Mouse (Mus musculus) hindbrain, embryonic 14.5 days (tissue): Measurements from ENCODE around the gene Gcn1l1. TPM values are rescaled to one million over a fixed set of nuclear protein-coding genes. Genes with fewer than 3 reads are reported as not detected.

Experiments used
- ATAC-seq: fragments of 200-750 bp; cut with Nextera tagmentation; 2 replicates; pipeline ENCODE4 v1.8.0; 2017; ENCODE audit warnings: moderate number of reproducible peaks, mild to moderate bottlenecking, moderate TSS enrichment, moderate library complexity; ENCODE audit not compliant: low FRiP score
- DNase-seq: peaks from one replicate; pipeline ENCODE4 v3.0.0-alpha.2; 2015; ENCODE audit warnings: low spot score
- H3K27ac ChIP-seq: fragments of 300-500 bp; sonication (generic); 2 replicates; pipeline ENCODE4 v1.5.1; 2014; ENCODE audit warnings: mild to moderate bottlenecking, moderate library complexity
- H3K27me3 ChIP-seq: fragments of 300-500 bp; sonication (generic); 2 replicates; pipeline ENCODE4 v1.6.1; 2014; ENCODE audit warnings: mild to moderate bottlenecking, low read length, mixed read lengths; ENCODE audit not compliant: control insufficient read depth, insufficient read depth
- H3K36me3 ChIP-seq: fragments of 300-500 bp; sonication (generic); replicated peaks from 2 replicates; pipeline ENCODE4 v1.6.1; 2014; ENCODE audit not compliant: control insufficient read depth, insufficient read depth
- H3K4me1 ChIP-seq: fragments of 300-500 bp; sonication (generic); replicated peaks from 2 replicates; pipeline ENCODE4 v1.6.1; 2014; ENCODE audit warnings: antibody characterized with exemption, low read length, mixed read lengths; ENCODE audit not compliant: control insufficient read depth, insufficient read depth
- H3K4me2 ChIP-seq: fragments of 300-500 bp; sonication (generic); replicated peaks from 2 replicates; pipeline ENCODE4 v1.6.1; 2014; ENCODE audit warnings: mild to moderate bottlenecking, moderate library complexity
- H3K4me3 ChIP-seq: fragments of 300-500 bp; sonication (generic); replicated peaks from 2 replicates; pipeline ENCODE4 v1.5.1; 2014; ENCODE audit warnings: mild to moderate bottlenecking, low read length
- H3K9ac ChIP-seq: fragments of 300-500 bp; sonication (generic); 2 replicates; pipeline ENCODE4 v1.6.1; 2014
- H3K9me3 ChIP-seq: fragments of 300-500 bp; sonication (generic); 2 replicates; pipeline ENCODE4 v1.6.1; 2016; ENCODE audit warnings: low read length; ENCODE audit not compliant: control insufficient read depth
- WGBS: fragments of 180-500 bp; shearing (Covaris S2); extraction: QIAGEN DNeasy Blood & Tissue Kit; methylation state at CpG from one replicate; pipeline ENCODE4 v1.1.7; 2014; 5-methylcytosine and 5-hydroxymethylcytosine counted together
- microRNA-seq: library from miRNA; unstranded; fragments of <30 nt; microRNA quantifications from one replicate; pipeline ENCODE4, GENCODE M21; 2016
- polyA plus RNA-seq: library from polyadenylated mRNA; unstranded; fragments of >200 nt; fragmentation: Nextera tagmentation; extraction: Ambion mirVana; gene quantifications from 2 replicates; pipeline ENCODE4 v1.2.1, GENCODE M21; 2014

Gcn1l1 gene
- polyA plus RNA-seq, 1 experiment from 2014 or later = 45.2 TPM

DNA sequence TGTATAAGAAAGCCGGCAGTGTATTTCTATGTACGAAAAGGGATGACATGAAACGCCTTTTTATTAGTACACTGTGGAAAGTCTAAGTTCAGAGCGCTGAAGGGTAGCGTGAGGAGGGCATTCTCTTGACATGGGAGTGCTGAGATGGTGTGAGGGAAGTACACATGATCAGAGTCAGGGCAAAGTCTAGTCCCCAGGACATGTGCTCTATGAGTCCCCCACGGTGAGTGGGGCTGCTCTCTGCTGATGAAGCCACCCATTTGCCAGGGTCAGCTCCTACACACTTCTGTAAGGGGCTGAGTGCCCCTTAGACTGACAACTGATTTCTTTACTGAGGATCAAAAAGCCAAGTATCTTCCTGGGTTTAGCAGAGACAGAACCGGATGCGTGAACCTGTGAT lies 102.2 kb downstream of the Gcn1l1 start:
- Histone ChIP-seq H3K4me2 (no peak overlapping the region), H3K9me3 (no peaks in the 10 kb centered on the region), H3K9ac (no peak overlapping the region), H3K4me3 (no peak overlapping the region), H3K27me3 (no peaks in the 10 kb centered on the region), H3K27ac (no peak overlapping the region), H3K4me1 (peaks cover 6% of the 10 kb centered on the region; the same call in 1 of the 2 replicates), H3K36me3 (peaks cover 21% of the 10 kb centered on the region)
- DNase-seq (no peak), ATAC-seq (no peak)
- 80% methylated on average over 8 of the region's 8 CpGs for WGBS

DNA sequence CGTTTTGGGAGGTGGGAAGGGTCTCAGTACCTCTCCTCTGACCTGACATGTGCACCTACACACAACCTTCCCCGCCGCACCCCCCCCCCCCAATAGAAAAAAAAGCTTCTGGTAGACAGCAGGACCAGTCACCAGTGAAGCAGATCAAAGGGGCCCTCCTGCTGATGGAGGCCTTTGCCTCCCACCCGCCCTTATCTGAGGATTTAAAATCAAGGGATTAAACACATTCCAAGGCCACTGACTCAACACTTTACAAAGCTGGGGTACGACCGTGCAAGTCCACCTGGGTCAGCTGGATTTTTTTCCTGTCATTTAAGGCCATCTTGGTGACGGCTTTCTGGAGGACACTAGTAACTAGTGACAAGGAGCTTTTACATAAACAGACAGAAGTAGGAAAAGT lies 102.8 kb downstream of the Gcn1l1 start:
- WGBS = 28% methylated on average over 7 of the region's 7 CpGs
- Histone ChIP-seq H3K27ac (no peak overlapping the region), H3K4me1 (peaks cover 6% of the 10 kb centered on the region; the same call in 1 of the 2 replicates), H3K9me3 (no peaks in the 10 kb centered on the region), H3K4me3 (no peak overlapping the region), H3K9ac (no peak overlapping the region), H3K4me2 (no peak overlapping the region), H3K36me3 (peaks cover 17% of the 10 kb centered on the region), H3K27me3 (no peaks in the 10 kb centered on the region)
- DNase-seq = no peak
- no peak for ATAC-seq

DNA sequence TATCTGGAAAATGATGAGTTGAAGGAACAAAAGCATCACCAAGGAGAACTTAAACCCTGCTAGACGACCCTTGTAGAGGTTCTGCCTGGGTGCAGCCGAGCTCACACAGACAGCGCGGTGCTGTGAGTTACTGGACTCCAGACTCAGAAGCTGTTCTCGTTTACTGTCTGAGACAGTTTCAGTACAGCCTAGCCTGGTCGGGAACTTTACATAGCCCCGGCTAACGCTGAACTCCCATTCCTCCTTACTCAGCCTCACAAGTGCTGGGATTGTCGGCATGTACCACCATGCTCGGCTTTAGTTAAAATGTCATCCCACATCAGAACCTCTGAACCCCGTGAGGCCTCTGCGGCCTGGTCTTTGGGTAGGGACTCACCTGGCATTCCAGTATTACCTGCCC lies 103.9 kb downstream of the Gcn1l1 start:
- no peak overlapping the region for H3K27ac ChIP-seq
- H3K4me2 ChIP-seq = no peak overlapping the region
- H3K36me3 ChIP-seq = peaks cover 17% of the 10 kb centered on the region
- H3K9me3 ChIP-seq = no peaks in the 10 kb centered on the region
- H3K4me1 ChIP-seq = peaks cover 6% of the 10 kb centered on the region; the same call in 1 of the 2 replicates
- no peak overlapping the region for H3K4me3 ChIP-seq
- no peak for DNase-seq
- no peaks in the 10 kb centered on the region for H3K27me3 ChIP-seq
- no peak for ATAC-seq
- no peak overlapping the region for H3K9ac ChIP-seq
- WGBS = 87% methylated on average over 12 of the region's 12 CpGs

DNA sequence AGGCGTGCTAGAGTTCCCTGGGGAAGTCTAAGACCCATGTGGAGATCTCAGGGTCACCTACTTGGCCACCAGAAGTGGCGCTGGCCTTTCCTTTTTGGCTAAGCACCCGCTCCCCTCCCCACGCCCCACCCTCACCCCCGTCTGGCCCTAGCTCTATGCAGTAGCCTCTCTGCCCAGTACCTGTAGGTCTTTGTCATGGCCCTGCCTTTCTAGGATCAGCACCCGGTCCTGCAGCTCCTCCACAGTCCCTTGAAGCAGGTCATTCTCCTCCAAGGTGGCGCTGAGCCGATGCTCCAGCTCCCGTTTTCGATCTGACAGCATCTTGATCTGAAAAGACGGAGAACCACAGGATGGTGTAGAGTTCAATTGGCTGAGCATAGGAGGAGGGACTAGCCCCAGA lies 104.9 kb downstream of the Gcn1l1 start:
- WGBS = 85% methylated on average over 11 of the region's 11 CpGs
- ATAC-seq = no peak

DNA sequence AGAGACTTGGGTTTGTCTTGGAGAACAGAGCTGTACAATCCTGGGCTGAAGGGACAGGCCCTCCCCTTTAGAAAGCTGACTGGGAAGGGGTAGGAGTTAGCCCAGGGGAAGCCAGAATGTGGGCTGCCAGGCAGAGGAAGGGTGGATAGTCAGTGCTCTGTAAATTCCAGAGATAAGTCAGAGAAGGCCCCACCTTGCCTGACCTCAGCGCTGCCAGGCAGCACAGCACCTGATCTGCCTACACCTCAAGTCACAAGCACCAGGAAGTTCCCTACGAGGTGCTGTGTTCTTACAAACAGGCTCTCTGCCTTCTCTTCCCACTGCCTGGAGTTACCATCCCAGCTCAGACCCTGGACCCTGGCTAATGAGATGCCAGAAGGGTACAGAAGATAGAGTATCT lies 105.4 kb downstream of the Gcn1l1 start:
- 84% methylated on average over 2 of the region's 2 CpGs for WGBS
- no peak overlapping the region for H3K4me3 ChIP-seq
- no peak for DNase-seq
- no peak overlapping the region for H3K9ac ChIP-seq
- ATAC-seq = no peak
- H3K36me3 ChIP-seq = peaks cover 17% of the 10 kb centered on the region
- peaks cover 6% of the 10 kb centered on the region; the same call in 1 of the 2 replicates for H3K4me1 ChIP-seq
- H3K4me2 ChIP-seq = no peak overlapping the region
- no peaks in the 10 kb centered on the region for H3K9me3 ChIP-seq
- H3K27me3 ChIP-seq = no peaks in the 10 kb centered on the region
- no peak overlapping the region for H3K27ac ChIP-seq

More for the DNA sequence above, 104.9 kb downstream of the Gcn1l1 start:
- no peak for DNase-seq
- Histone ChIP-seq H3K4me2 (no peak overlapping the region), H3K9ac (no peak overlapping the region), H3K9me3 (no peaks in the 10 kb centered on the region), H3K36me3 (peaks cover 17% of the 10 kb centered on the region), H3K4me3 (no peak overlapping the region), H3K4me1 (peaks cover 6% of the 10 kb centered on the region; the same call in 1 of the 2 replicates), H3K27ac (no peak overlapping the region), H3K27me3 (no peaks in the 10 kb centered on the region)

DNA sequence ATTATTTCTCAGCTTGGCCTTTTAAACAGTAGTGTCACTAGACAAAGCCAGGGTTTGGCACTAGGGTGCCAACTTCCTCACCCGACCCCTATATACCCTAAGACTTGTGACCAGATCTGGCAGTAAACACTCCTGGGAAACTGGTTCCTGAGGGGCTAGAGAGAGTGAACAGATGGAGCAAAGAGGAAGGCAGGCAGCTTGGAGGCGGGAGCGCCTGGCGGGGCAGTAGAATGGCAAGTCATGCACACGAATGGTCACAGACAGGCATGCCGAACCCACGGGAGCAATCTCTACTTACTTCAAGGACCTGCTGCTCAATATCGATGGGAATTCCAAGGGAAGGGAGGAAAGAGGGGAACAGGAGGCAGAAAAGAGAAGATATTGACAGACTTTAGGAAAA lies 106.8 kb downstream of the Gcn1l1 start:
- DNase-seq = no peak
- no peak for ATAC-seq
- Histone ChIP-seq H3K9me3 (no peaks in the 10 kb centered on the region), H3K36me3 (peaks cover 17% of the 10 kb centered on the region), H3K9ac (no peak overlapping the region), H3K4me3 (no peak overlapping the region), H3K27ac (no peak overlapping the region), H3K4me2 (no peak overlapping the region), H3K4me1 (no peaks in the 10 kb centered on the region), H3K27me3 (no peaks in the 10 kb centered on the region)
- WGBS = 69% methylated on average over 8 of the region's 8 CpGs

Small RNA genes lying within 50 kb of the gene (microRNA-seq; reads per million reads assigned to microRNA genes)
- gene Mir7029 = not detected
- gene Mir7030 = not detected

Other genes starting within 250 kb of the Gcn1l1 start
- gene Srsf9, start 238.1 kb upstream of the Gcn1l1 start, polyA plus RNA-seq = 140 and 145 TPM in 2 replicates
- gene Gatc, start 224.1 kb upstream of the Gcn1l1 start, polyA plus RNA-seq = 41.8 and 42.2 TPM in 2 replicates
- gene Triap1, start 224.0 kb upstream of the Gcn1l1 start, polyA plus RNA-seq = 47.6 and 50.1 TPM in 2 replicates
- gene Cox6a1, start 216.3 kb upstream of the Gcn1l1 start, polyA plus RNA-seq = 1,199 and 1,253 TPM in 2 replicates
- gene Msi1, start 135.7 kb upstream of the Gcn1l1 start, polyA plus RNA-seq = 59.6 and 60.2 TPM in 2 replicates
- gene Pla2g1b, start 99.0 kb upstream of the Gcn1l1 start, polyA plus RNA-seq = 0.67 TPM in 1 of 2 replicates, not detected in the other
- 19.1 and 20.3 TPM in 2 replicates for gene Sirt4, start 80.5 kb upstream of the Gcn1l1 start, polyA plus RNA-seq
- 11.3 and 12.2 TPM in 2 replicates for gene Pxn, start 58.6 kb upstream of the Gcn1l1 start, polyA plus RNA-seq
- gene Rplp0, start 5.8 kb upstream of the Gcn1l1 start, polyA plus RNA-seq = 952 and 1,000 TPM in 2 replicates
- gene Rab35, start 66.7 kb downstream of the Gcn1l1 start, polyA plus RNA-seq = 23.3 and 27.7 TPM in 2 replicates
- 36.2 and 37.8 TPM in 2 replicates for gene Bicdl1, start 166.4 kb downstream of the Gcn1l1 start, polyA plus RNA-seq